Mouse (Mus musculus) forebrain, embryonic 10.5 days (tissue): Measurements from ENCODE around the gene Tssk2. TPM values are rescaled to one million over a fixed set of nuclear protein-coding genes. Genes with fewer than 3 reads are reported as not detected.
A peak's percentile ranks its signal among the peaks of the same experiment; 100 is the strongest.

ENCODE experiments used
- DNase-seq: peaks from one replicate; pipeline ENCODE4 v3.0.0-alpha.2; 2017; ENCODE audit warnings: low spot score; ENCODE audit errors: extremely low spot score
- H3K27ac ChIP-seq: fragments of 300-500 bp; sonication (generic); 2 replicates; pipeline ENCODE4 v1.5.1; 2016; ENCODE audit warnings: mild to moderate bottlenecking
- H3K27me3 ChIP-seq: fragments of 300-500 bp; sonication (generic); 2 replicates; pipeline ENCODE4 v1.6.1; 2016; ENCODE audit warnings: mild to moderate bottlenecking; ENCODE audit not compliant: poor library complexity, severe bottlenecking
- H3K36me3 ChIP-seq: fragments of 300-500 bp; sonication (generic); replicated peaks from 2 replicates; pipeline ENCODE4 v1.6.1; 2016; ENCODE audit warnings: mild to moderate bottlenecking, moderate library complexity
- H3K4me1 ChIP-seq: fragments of 300-500 bp; sonication (generic); 2 replicates; pipeline ENCODE4 v1.6.1; 2016
- H3K4me3 ChIP-seq: fragments of 300-500 bp; sonication (generic); 2 replicates; pipeline ENCODE4 v1.5.1; 2016; ENCODE audit warnings: mild to moderate bottlenecking, moderate library complexity
- H3K9me3 ChIP-seq: fragments of 300-500 bp; sonication (generic); 2 replicates; pipeline ENCODE4 v1.6.1; 2016; ENCODE audit warnings: mild to moderate bottlenecking, moderate library complexity
- WGBS: fragments of 180-500 bp; shearing (Covaris S2); methylation state at CpG from one replicate; pipeline ENCODE4 v1.1.7; 2016; 5-methylcytosine and 5-hydroxymethylcytosine counted together
- polyA plus RNA-seq: library from polyadenylated mRNA; unstranded; fragments of >200 nt; fragmentation: Nextera tagmentation; extraction: Ambion mirVana; gene quantifications from 2 replicates; pipeline ENCODE4 v1.2.1, GENCODE M21; 2016

The Tssk2 gene
- polyA plus RNA-seq, 1 experiment from 2014 or later: 0.36 TPM

DNA sequence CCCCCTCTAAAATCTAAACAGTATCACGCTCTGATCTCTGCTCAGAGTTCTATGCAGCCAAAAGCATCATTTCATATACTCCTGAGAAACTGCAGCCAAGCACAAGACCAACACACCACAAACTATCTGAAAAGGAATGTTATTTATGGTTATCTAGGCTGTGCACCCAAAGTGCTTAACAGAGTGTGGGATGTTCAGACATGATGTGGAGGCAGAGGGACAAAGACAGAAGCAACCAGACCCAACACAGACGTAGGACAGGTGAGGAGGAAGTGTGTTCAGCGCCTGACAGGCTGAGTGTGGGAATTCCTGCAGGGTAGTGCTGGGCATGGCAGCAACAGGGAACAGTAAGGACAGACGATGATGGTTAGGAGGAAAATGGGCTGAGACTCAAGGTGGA lies 18.9 kb upstream of the Tssk2 start:
- Histone ChIP-seq H3K4me3 (no peak overlapping the region), H3K36me3 (peaks cover 74% of the 10 kb centered on the region), H3K27ac (no peak overlapping the region), H3K4me1 (no peaks in the 10 kb centered on the region), H3K9me3 (no peaks in the 10 kb centered on the region; the same call in 1 of the 2 replicates), H3K27me3 (no peaks in the 10 kb centered on the region)
- 95% methylated on average over 4 of the region's 4 CpGs for WGBS
- DNase-seq: no peak

GRCm38 (mm10) chr16:17882196-17882595 lies 16.2 kb upstream of the Tssk2 start:
- no peaks in the 10 kb centered on the region; the same call in 1 of the 2 replicates for H3K9me3 ChIP-seq
- H3K27me3 ChIP-seq: no peaks in the 10 kb centered on the region
- H3K27ac ChIP-seq: no peak overlapping the region
- H3K4me3 ChIP-seq: no peak overlapping the region
- no peak for DNase-seq
- no peaks in the 10 kb centered on the region for H3K4me1 ChIP-seq
- H3K36me3 ChIP-seq: peaks cover 87% of the 10 kb centered on the region

- Histone ChIP-seq H3K4me3 (no peak overlapping the region), H3K36me3 (peaks cover 68% of the 10 kb centered on the region), H3K27me3 (no peaks in the 10 kb centered on the region), H3K9me3 (no peaks in the 10 kb centered on the region; the same call in 1 of the 2 replicates), H3K27ac (no peak overlapping the region), H3K4me1 (no peaks in the 10 kb centered on the region)
- no peak for DNase-seq
- WGBS: 91% methylated on average over 6 of the region's 6 CpGs
Measured at GRCm38 (mm10) chr16:17884116-17884515, 14.3 kb upstream of the Tssk2 start.

DNA sequence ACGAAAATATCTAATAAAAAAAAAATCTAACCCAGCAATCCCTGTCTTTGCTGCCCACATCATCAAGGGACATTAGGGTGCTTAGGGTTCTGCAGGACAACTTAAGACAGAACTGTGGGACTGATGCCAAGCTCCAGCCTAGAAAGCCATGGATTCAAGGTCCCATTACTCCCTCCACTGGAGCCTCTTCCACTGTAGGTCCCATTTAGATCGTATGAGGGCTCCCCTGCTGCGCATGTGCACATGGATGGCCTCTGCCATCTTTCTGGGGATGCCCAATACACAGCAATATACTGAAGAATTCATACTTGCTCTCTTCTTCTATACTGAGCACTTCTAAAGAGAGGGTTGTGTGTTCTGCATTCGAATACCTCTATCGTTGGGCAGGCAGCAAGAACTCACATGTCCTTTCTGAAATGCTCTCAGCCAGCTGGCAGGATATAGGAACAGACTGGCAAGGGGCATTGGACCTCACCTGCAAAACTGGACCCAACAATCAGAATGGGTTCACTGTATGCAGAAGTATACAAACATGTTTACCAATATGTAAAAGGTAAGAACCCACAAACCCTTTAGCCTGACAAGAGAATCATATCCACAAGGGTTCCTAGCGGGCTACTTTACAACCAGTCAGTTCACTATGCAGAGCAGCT lies 8.6 kb upstream of the Tssk2 start:
- Histone ChIP-seq H3K36me3 (peaks cover 29% of the 10 kb centered on the region), H3K4me1 (peaks cover 27% of the 10 kb centered on the region), H3K27ac (peak overlapping the region; percentile 99; the same call in 1 of the 2 replicates), H3K27me3 (no peaks in the 10 kb centered on the region), H3K4me3 (peak overlapping the region; percentile 98), H3K9me3 (no peaks in the 10 kb centered on the region)
- DNase-seq: no peak
- 92% methylated on average over 6 of the region's 6 CpGs for WGBS

- Histone ChIP-seq H3K4me3 (peak overlapping the region; percentile 98), H3K27ac (peak overlapping the region; percentile 99), H3K9me3 (no peaks in the 10 kb centered on the region), H3K27me3 (no peaks in the 10 kb centered on the region), H3K36me3 (peaks cover 24% of the 10 kb centered on the region), H3K4me1 (peaks cover 27% of the 10 kb centered on the region)
- DNase-seq: no peak
- 65% methylated on average over 2 of the region's 2 CpGs for WGBS
Measured at GRCm38 (mm10) chr16:17890342-17890727, 8.1 kb upstream of the Tssk2 start.

GRCm38 (mm10) chr16:17890917-17891566 lies 7.4 kb upstream of the Tssk2 start:
- H3K27me3 ChIP-seq: no peaks in the 10 kb centered on the region
- peak; percentile 48 for DNase-seq
- peaks cover 27% of the 10 kb centered on the region for H3K4me1 ChIP-seq
- peak overlapping the region; percentile 99 for H3K27ac ChIP-seq
- under 1% methylated on average over 44 of the region's 44 CpGs for WGBS
- H3K36me3 ChIP-seq: peaks cover 16% of the 10 kb centered on the region
- H3K4me3 ChIP-seq: peak overlapping the region; percentile 98
- no peaks in the 10 kb centered on the region for H3K9me3 ChIP-seq

DNA sequence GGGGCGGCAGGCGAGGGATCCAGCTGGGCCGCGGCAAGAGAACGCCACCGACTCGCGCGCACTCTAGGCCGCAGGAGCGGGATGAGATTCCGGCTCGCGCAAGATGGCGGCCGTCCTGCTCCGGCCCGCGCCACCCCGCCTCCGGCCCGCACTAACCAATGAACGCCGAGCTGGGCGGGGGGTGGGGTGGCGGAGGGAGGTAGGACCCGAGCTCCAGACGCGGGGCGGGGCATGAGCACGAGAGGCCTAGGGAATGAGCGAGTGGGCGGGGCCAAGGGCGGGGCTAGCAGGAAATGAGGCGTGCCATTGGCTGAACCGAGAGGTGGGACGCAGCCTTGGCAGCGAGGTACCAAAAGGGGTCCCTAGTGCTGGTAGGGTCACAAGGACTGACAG lies 6.9 kb upstream of the Tssk2 start, which contains the start of gene Gm20518:
Gm20518 (minus strand) TSS at position 105 of the 393 bp plus-strand sequence.
- peaks cover 13% of the 10 kb centered on the region; the same call in 1 of the 2 replicates for H3K36me3 ChIP-seq
- H3K27ac ChIP-seq: peak within 1 kb of the TSS; percentile 99
- H3K4me3 ChIP-seq: peak within 1 kb of the TSS; percentile 98
- WGBS: under 1% methylated on average over 38 of the region's 38 CpGs
- no peaks in the 10 kb centered on the region for H3K27me3 ChIP-seq
- H3K9me3 ChIP-seq: no peaks in the 10 kb centered on the region
- peaks cover 27% of the 10 kb centered on the region for H3K4me1 ChIP-seq
- peak; percentile 100 for DNase-seq

DNA sequence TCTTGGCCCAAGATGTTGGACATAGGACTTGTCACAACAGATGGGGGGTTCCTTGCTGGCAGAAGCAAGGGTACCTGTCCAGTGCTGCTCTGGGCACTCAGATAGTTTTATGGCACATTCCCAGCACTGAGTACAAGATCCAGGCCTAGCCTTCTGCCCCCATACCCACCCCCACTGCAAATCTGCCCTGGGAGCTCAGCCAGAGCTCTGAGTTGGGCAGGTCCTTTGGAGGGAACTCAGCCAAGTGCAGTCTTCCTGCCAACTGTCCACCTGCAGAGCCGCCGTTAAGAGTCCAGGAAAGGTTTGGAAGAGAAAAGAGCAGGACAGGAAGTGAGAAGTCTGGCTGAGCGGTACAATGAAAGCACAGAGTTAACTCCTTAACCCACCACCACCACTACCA lies 5.8 kb upstream of the Tssk2 start:
- DNase-seq: no peak
- Histone ChIP-seq H3K36me3 (peaks cover 9% of the 10 kb centered on the region; the same call in 1 of the 2 replicates), H3K27me3 (no peaks in the 10 kb centered on the region), H3K4me3 (no peak overlapping the region), H3K27ac (no peak overlapping the region), H3K9me3 (no peaks in the 10 kb centered on the region), H3K4me1 (peaks cover 27% of the 10 kb centered on the region)
- 83% methylated on average over 3 of the region's 3 CpGs for WGBS

DNA sequence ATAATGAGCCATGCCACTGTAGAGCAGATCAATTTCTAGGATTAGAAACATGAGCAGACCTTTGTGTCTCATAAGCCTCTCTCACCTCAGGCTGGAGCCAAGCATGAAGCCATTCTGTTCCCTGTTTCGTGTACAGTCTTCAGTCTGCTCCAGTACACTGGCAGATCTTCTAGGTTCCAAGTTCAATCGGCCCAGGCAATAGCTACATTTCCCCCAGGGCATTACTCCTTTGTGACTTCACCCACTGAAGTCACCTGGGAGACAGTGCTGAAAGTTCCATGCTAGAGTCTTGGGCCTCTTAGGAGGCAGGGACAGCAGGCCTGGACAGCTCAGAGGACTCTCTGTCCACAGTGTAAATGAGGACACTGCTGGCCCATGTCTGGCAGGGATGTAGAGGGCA lies 4.5 kb upstream of the Tssk2 start, which contains the start of gene Tssk1:
Tssk1 (plus strand) TSS at position 301 of the 400 bp plus-strand sequence.
- no peaks in the 10 kb centered on the region for H3K27me3 ChIP-seq
- no peak within 1 kb of the TSS for H3K27ac ChIP-seq
- 83% methylated on average over 2 of the region's 2 CpGs for WGBS
- no peaks in the 10 kb centered on the region for H3K9me3 ChIP-seq
- no peak within 1 kb of the TSS for H3K4me3 ChIP-seq
- H3K36me3 ChIP-seq: peaks cover 20% of the 10 kb centered on the region
- peaks cover 27% of the 10 kb centered on the region for H3K4me1 ChIP-seq
- DNase-seq: no peak

GRCm38 (mm10) chr16:17896091-17896490 lies 2.3 kb upstream of the Tssk2 start:
- H3K9me3 ChIP-seq: no peaks in the 10 kb centered on the region
- no peak overlapping the region for H3K27ac ChIP-seq
- no peaks in the 10 kb centered on the region for H3K27me3 ChIP-seq
- peaks cover 32% of the 10 kb centered on the region for H3K36me3 ChIP-seq
- no peak for DNase-seq
- H3K4me3 ChIP-seq: no peak overlapping the region
- peaks cover 10% of the 10 kb centered on the region for H3K4me1 ChIP-seq

GRCm38 (mm10) chr16:17911052-17911595 lies 12.7 kb downstream of the Tssk2 start, which contains the start of gene Ess2:
Gene Ess2 (minus strand): TSS chr16:17911348.
- H3K27ac ChIP-seq: peak within 1 kb of the TSS; percentile 94
- WGBS: under 1% methylated on average over 35 of the region's 35 CpGs
- H3K4me1 ChIP-seq: peaks cover 22% of the 10 kb centered on the region
- H3K4me3 ChIP-seq: peak within 1 kb of the TSS; percentile 82
- peak; percentile 90 for DNase-seq
- H3K27me3 ChIP-seq: peaks cover 47% of the 10 kb centered on the region
- no peaks in the 10 kb centered on the region for H3K9me3 ChIP-seq
- H3K36me3 ChIP-seq: peaks cover 37% of the 10 kb centered on the region

DNA sequence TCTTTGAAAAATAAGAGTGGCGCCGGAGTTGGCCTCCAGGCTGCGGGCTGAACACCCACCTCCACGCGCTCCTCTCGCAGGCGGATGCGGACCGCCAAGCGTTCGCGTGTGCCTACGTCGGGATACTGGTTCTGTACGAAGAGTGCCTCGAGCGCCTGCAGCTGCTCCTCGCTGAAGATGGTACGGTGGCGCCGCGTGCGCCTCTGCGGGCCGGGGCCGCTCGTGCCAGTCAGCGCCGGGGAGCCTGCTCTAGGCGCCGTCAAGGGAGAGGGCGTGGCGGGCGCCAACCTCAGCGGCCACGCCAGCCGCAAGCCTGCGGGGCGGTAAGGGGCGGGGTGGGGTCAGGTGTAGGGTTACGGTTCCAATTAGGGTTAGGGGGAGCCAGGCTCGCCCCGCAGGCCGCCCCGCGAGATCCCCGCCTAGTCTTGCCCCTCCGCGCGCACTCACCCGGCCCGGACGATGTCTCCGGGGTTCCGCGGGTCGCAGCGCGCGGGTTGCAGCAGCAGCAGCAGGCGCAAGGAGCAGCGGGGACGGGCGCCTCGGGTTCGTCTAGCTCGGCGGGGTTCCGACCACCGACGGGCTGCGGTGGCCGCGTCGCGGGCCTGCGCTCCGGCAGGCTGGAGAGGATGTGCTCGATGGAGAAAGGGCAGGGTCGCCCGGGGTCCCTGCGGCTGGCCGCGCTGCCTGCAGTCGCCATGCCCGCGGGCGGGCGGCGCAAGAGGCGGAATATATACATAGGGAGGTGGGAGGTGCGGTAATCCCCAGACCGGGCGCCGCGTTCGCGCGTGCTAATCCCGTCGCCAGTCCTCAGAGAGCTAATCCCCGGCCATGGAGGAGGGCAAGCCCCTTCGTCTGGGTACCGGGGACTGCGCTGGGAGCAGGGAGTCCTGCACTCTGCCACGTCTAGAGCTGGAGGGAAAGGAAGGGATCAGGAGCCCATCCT lies 16.1 kb downstream of the Tssk2 start, which contains the start of gene Gsc2:
Gsc2 (minus strand) TSS at position 753 of the 943 bp plus-strand sequence.
- peaks cover 81% of the 10 kb centered on the region for H3K27me3 ChIP-seq
- peak within 1 kb of the TSS; percentile 53; the same call in 1 of the 2 replicates for H3K27ac ChIP-seq
- peaks cover 22% of the 10 kb centered on the region for H3K4me1 ChIP-seq
- H3K4me3 ChIP-seq: peak within 1 kb of the TSS; percentile 49
- H3K9me3 ChIP-seq: no peaks in the 10 kb centered on the region
- peak; percentile 44 for DNase-seq
- 0 out of 2 replicates have a peak, but pooled peaks cover 4% of the 10 kb centered on the region for H3K36me3 ChIP-seq
- whole genome bisulfite sequencing: under 1% methylated on average over 104 of the region's 106 CpGs
